Mouse (Mus musculus): ENCODE measurements at regions not wholly inside any gene's neighbourhood (a gene's known extent, or its start where the extent isn't known, plus 50 kb on each side); places are given as distances from the start of the nearest gene placed in this dataset.

GRCm38 (mm10) chr9:115548722-115549349 lies 238.6 kb upstream of the Stt3b start:
- DNase-seq: no peak

DNA sequence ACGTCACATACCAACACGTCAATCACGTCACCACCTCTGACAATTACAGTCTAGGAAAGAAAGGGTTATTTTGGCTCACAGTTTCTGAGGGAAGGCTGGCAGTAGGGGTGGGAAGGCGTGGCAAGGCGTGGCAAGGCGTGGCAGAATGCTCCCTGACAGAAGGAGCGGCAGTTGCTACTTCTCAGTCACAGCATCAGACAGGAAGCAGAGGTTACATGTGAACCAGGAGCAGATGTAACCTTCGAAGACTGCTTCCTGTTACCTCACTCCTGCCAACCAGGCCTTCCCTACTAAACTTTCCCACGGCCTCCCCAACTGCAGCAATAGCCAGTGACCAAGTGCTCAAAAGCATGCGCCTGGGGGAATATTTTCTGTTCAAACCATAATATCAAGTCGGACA lies 240.9 kb upstream of the Stt3b start:
- no peak for DNase-seq

- no peak for DNase-seq
Measured at GRCm38 (mm10) chr9:115551501-115551900, 241.3 kb upstream of the Stt3b start.

DNA sequence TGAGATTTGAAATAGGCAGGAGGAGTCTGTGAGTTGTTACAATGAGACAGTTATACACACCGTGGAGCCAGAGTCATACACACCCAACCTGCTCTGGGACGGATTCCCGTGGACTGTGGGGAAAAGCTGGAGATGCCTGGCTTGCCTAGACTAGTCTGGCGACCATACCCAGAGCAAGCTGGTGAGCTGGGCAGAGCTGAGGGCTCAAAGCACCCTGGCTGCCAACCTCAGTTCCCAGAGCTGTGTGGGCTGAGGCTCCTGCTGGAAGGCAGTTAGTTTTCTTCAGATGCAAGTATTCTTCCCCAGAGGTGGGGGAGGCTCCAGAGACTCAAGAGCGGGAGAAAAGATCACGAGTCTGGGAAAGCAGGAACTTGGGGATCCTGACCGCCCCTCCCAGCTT lies 247.9 kb upstream of the Stt3b start:
- DNase-seq: no peak

- no peak for DNase-seq
Measured at GRCm38 (mm10) chr9:115559521-115559920, 249.3 kb upstream of the Stt3b start.

DNA sequence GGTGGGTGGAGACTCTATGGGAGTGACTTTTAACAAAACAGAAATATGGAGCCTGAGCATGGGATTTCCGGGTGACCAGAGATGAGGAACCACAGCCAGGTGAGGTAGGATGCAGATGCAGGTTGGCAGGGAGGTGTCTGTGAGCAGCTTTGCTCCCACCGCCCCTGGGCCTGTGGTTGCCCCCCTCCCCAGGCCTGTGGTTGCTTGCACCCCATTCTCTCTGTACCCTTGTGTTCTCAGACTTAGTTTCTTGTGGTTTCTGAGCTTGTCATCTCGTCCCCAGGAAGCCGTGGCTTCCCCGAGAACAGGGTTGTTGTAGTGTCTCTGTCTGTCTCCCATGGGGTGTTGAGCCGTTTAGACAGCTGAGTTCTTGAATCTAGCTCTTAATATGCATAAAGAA lies 251.0 kb upstream of the Stt3b start:
- DNase-seq: no peak

GRCm38 (mm10) chr9:115562783-115563182 lies 252.6 kb upstream of the Stt3b start:
- no peak for DNase-seq

DNA sequence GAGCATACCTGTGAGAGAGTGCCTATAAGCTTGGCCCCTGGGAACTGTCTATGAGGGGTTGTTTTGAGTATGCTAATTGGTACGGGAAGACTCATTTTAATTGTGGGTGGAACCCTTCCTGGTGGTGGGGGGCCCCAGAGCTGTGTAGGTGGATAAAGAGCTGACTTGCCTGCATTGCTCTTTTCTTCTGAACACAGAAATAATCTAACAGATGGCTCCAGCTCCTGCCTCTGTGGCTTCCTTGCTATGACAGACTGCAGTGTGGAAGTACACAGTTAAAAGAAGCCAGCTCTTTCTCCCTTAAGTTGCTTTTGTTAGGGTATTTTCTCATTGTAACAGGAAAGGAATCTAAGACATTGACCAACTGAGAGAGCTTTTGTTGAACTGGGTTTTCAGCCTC lies 254.1 kb upstream of the Stt3b start:
- no peak for DNase-seq

DNA sequence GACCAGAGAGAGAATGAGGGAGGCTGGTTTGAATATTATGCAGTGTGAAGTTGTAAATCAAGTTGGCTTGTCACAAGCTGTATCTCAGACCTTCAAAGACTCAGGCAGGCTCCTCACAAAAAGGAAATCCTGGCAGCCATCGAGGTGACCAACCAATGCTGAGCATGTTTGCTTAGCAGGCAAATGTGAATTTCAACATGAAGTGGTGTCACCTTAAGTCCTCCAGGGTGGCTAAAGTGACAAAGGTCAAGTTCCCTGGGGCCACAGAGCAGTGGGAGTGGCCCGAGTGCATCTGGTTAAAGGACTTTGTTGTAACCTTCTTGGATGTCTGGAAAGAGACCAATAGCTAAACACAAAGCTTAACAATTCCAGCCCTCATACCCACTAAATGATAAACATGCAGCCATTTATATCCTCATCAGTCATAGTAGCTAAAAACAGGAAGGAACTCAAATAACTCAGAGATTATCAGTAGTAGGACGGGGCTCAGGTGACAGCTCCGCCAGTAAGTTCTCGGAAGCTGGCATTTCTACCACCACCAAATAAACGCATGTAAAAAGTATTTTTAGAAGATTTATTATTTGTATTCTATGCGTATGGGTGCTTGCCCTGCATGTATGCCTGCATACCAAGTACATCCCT lies 258.6 kb upstream of the Stt3b start:
- no peak for DNase-seq

DNA sequence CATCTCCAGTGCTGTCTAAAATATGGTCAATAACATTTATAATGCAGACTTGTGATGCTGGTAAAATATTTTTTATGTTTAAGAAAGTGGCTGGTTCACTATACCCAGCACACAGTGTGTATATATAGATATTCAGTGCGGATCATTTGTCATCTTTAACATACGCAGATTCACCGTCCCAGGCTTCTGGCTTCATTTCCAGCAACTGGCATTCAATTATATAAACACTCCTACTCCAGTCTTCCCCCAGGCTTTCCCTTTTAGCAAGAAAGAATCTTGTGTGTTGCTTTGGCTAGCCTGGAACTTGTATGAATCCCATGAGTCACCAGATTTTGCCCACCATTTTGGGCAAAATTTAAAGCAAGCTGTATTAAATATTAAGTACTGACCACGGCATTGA lies 260.8 kb upstream of the Stt3b start:
- DNase-seq: no peak

DNA sequence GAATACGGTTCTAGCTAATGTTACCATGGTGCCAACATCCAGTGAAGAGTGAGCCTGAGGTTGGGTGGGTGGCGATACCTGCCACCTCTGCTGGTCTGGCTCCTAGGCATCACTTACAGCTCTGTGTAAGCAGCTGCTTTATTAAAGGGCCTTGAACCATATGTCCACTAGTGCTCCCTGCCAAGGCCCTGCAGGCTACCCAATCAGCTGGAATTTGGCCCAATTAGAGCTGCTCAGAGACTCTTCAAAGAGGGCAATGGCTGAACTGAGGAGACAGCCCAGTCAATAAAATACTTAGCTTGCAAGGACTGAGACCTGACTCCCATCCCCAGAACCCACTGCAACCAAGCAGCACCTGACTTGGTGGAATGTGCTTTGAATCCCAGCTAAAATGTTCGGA lies 270.9 kb upstream of the Stt3b start:
- DNase-seq: no peak

DNA sequence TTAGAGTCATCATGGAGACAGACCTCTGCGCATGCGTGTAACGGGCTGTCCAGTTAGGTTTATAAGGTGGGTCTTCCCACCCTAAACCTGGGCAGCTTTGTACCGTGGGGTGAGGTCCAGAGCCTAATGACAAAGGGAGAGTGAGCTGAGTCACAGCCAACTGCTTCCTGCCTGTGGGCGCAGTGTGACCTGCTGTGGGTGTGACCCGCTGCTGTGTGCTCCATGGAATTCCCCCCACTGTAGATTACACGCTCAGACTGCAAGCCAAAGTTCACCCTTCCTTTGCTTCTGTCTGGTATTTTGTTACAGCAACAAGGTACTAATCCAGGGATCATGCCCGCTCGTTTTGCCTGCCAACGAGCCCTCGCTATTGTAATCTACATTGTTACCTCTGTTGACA lies 273.3 kb upstream of the Stt3b start:
- DNase-seq: no peak

DNA sequence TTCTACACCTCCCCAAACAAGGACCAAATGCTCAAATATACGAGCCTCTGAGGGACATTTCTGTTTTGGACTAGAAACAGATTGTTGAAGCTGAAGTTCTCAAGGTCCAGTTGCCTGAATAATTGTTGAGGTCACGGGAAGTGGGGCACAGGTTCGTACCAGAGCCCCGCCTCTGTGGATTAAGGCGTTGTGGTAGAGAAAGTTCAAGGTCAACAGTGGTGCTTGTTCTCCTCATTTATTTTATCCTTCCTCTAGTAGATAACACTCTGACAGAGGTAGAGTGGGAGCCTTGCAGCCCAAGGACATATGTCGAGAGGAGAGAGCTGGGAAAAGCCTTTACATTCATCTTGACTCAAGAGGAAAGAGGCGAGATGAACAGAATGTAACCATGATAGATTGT lies 274.7 kb upstream of the Stt3b start:
- DNase-seq: no peak

- DNase-seq: no peak
Measured at GRCm38 (mm10) chr9:115592466-115592865, 282.2 kb upstream of the Stt3b start.

GRCm38 (mm10) chr9:115600228-115600627 lies 290.0 kb upstream of the Stt3b start:
- DNase-seq: no peak

GRCm38 (mm10) chr9:115600826-115601225 lies 290.6 kb upstream of the Stt3b start:
- no peak for DNase-seq

- no peak for DNase-seq
Measured at GRCm38 (mm10) chr9:115602772-115603171, 292.6 kb upstream of the Stt3b start.

- no peak for DNase-seq
Measured at GRCm38 (mm10) chr9:115604450-115604849, 294.2 kb upstream of the Stt3b start.

GRCm38 (mm10) chr9:115604968-115605682 lies 294.9 kb upstream of the Stt3b start:
- DNase-seq: no peak

- no peak for DNase-seq
Measured at GRCm38 (mm10) chr9:115607961-115608360, 297.7 kb upstream of the Stt3b start.

- DNase-seq: no peak
Measured at GRCm38 (mm10) chr9:115608377-115608776, 298.2 kb upstream of the Stt3b start.

DNA sequence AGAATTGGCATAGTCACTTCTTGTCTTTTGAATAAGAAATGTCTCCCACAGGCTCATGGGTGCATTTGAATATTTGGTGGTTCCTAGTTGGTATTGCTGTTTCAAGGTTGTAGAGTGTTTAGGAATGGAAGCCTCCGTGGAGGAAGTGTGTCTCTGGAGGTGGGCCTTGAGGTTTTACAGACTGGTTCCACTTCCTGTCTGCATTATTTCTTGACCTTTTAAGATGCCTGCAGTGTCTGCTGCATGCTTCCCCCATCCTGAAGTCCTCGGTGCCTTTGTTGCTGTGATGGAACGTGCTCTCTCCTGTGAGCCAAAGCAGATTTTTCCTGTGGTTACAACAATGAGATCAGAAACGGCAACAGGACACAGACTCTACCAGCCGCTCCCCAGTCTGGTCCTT lies 299.4 kb upstream of the Gadl1 start:
- no peak for DNase-seq

- no peak for DNase-seq
Measured at GRCm38 (mm10) chr9:115611713-115612112, 297.5 kb upstream of the Gadl1 start.

- DNase-seq: no peak
Measured at GRCm38 (mm10) chr9:115612908-115613307, 296.3 kb upstream of the Gadl1 start.

All from kidney, adult 9 months (tissue).